Mouse (Mus musculus): ENCODE measurements around the gene Susd1. TPM values are rescaled to one million over a fixed set of nuclear protein-coding genes. Genes with fewer than 3 reads are reported as not detected.

Gene Susd1
- polyA plus RNA-seq, 2 experiments = 5.8 to 18.1 TPM

GRCm38 (mm10) chr4:59335616-59336438 is 102.6 kb downstream of the Susd1 start:
- TF ChIP-seq CTCF (IDR thresholded peaks at IDR 0.05; ENCODE audit: low read depth) (no peak), EP300 (IDR thresholded peaks at IDR 0.05; ENCODE audit: low read depth) (no peak)
- Histone ChIP-seq H3K9me3 (ENCODE audit: control insufficient read depth, low read length) (no peaks in the 10 kb centered on the region), H3K9ac (replicated peaks) (no peak overlapping the region), H3K4me3 (ENCODE audit: insufficient read depth in 1 of 2, low read depth in 2 of 2, low read length in 2 of 2) (no peak overlapping the region), H3K27ac (no peak overlapping the region), H3K36me3 (replicated peaks; ENCODE audit: control insufficient read depth, insufficient read depth, low read depth) (0 out of 2 replicates have a peak, but pooled peaks cover 4% of the 10 kb centered on the region), H3K4me2 (ENCODE audit: low read depth) (no peak overlapping the region), H3K27me3 (ENCODE audit: control insufficient read depth, insufficient read depth, low read length) (no peaks in the 10 kb centered on the region), H3K4me1 (replicated peaks; ENCODE audit: control insufficient read depth in 2 of 2, insufficient read depth in 2 of 2, low read length in 1 of 2) (peaks cover 2 to 19% of the 10 kb centered on the region in 2 experiments; a peak in 3 of 4 replicates)
- ATAC-seq (ENCODE audit: insufficient read depth) (no peak), DNase-seq (ENCODE audit: low read depth in 3 of 3, low spot score in 3 of 3) (no peak)
- 76% methylated on average over 9 of the region's 9 CpGs for WGBS (ENCODE audit: insufficient replicate concordance)

GRCm38 (mm10) chr4:59335101-59335500 is 103.3 kb downstream of the Susd1 start:
- H3K4me1 ChIP-seq (replicated peaks; ENCODE audit: control insufficient read depth in 2 of 2, insufficient read depth in 2 of 2, low read length in 1 of 2) = peaks cover 2 to 17% of the 10 kb centered on the region in 2 experiments; a peak in 3 of 4 replicates
- no peak for DNase-seq (ENCODE audit: low read depth in 3 of 3, low spot score in 3 of 3)
- no peak overlapping the region for H3K27ac ChIP-seq
- 79% methylated on average over 7 of the region's 7 CpGs for WGBS (ENCODE audit: insufficient replicate concordance)
- no peak for ATAC-seq (ENCODE audit: insufficient read depth)
- H3K9ac ChIP-seq (replicated peaks) = no peak overlapping the region
- TF ChIP-seq CTCF (IDR thresholded peaks at IDR 0.05; ENCODE audit: low read depth) (no peak), EP300 (IDR thresholded peaks at IDR 0.05; ENCODE audit: low read depth) (no peak)
- no peak overlapping the region for H3K4me2 ChIP-seq (ENCODE audit: low read depth)
- H3K9me3 ChIP-seq (ENCODE audit: control insufficient read depth, low read length) = no peaks in the 10 kb centered on the region
- H3K4me3 ChIP-seq (ENCODE audit: insufficient read depth in 1 of 2, low read depth in 2 of 2, low read length in 2 of 2) = no peak overlapping the region
- 0 out of 2 replicates have a peak, but pooled peaks cover 4% of the 10 kb centered on the region for H3K36me3 ChIP-seq (replicated peaks; ENCODE audit: control insufficient read depth, insufficient read depth, low read depth)
- no peaks in the 10 kb centered on the region for H3K27me3 ChIP-seq (ENCODE audit: control insufficient read depth, insufficient read depth, low read length)

DNA sequence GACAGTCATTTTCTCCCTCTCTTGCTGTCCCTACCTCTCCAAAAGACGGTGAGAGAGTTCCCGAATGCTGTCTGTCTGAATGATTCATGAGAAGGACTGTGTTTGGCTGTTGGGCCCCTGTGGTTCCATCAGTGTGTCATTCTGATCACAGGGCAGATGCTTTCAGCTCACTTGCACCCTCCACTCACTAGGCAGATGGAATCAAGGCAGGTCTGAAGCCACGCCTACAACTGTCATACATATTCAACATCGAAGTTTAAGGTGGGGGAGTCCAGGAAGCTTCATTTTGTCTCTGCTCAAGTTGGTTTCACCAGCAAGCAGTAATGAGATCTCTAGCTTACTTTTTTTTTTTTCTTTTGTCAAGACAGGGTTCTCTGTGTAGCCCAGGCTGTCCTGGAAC is 104.2 kb downstream of the Susd1 start:
- ATAC-seq (ENCODE audit: insufficient read depth) = no peak
- Histone ChIP-seq H3K9me3 (ENCODE audit: control insufficient read depth, low read length) (no peaks in the 10 kb centered on the region), H3K36me3 (replicated peaks; ENCODE audit: control insufficient read depth, insufficient read depth, low read depth) (peaks cover 4% of the 10 kb centered on the region; the same call in 1 of the 2 replicates), H3K4me1 (replicated peaks; ENCODE audit: control insufficient read depth in 2 of 2, insufficient read depth in 2 of 2, low read length in 1 of 2) (peaks cover 2 to 17% of the 10 kb centered on the region in 2 experiments; a peak in 3 of 4 replicates), H3K27ac (no peak overlapping the region), H3K9ac (replicated peaks) (no peak overlapping the region), H3K27me3 (ENCODE audit: control insufficient read depth, insufficient read depth, low read length) (no peaks in the 10 kb centered on the region), H3K4me3 (ENCODE audit: insufficient read depth in 1 of 2, low read depth in 2 of 2, low read length in 2 of 2) (no peak overlapping the region), H3K4me2 (ENCODE audit: low read depth) (no peak overlapping the region)
- TF ChIP-seq EP300 (IDR thresholded peaks at IDR 0.05; ENCODE audit: low read depth) (no peak), CTCF (IDR thresholded peaks at IDR 0.05; ENCODE audit: low read depth) (no peak)
- no peak for DNase-seq (ENCODE audit: low read depth in 3 of 3, low spot score in 3 of 3)
- 72% methylated on average over 4 of the region's 4 CpGs for WGBS (ENCODE audit: insufficient replicate concordance)

GRCm38 (mm10) chr4:59333424-59333895 is 105.0 kb downstream of the Susd1 start:
- no peak overlapping the region for H3K9ac ChIP-seq (replicated peaks)
- no peak for DNase-seq (ENCODE audit: low read depth in 3 of 3, low spot score in 3 of 3)
- H3K27ac ChIP-seq = no peak overlapping the region
- no peak for TF ChIP-seq CTCF (IDR thresholded peaks at IDR 0.05; ENCODE audit: low read depth)
- no peak for TF ChIP-seq EP300 (IDR thresholded peaks at IDR 0.05; ENCODE audit: low read depth)
- H3K4me3 ChIP-seq (ENCODE audit: insufficient read depth in 1 of 2, low read depth in 2 of 2, low read length in 2 of 2) = no peak overlapping the region
- no peaks in the 10 kb centered on the region for H3K27me3 ChIP-seq (ENCODE audit: control insufficient read depth, insufficient read depth, low read length)
- H3K9me3 ChIP-seq (ENCODE audit: control insufficient read depth, low read length) = no peaks in the 10 kb centered on the region
- 84% methylated on average over 14 of the region's 14 CpGs for WGBS (ENCODE audit: insufficient replicate concordance)
- no peak for ATAC-seq (ENCODE audit: insufficient read depth)
- peaks cover 2 to 17% of the 10 kb centered on the region in 2 experiments; a peak in 3 of 4 replicates for H3K4me1 ChIP-seq (replicated peaks; ENCODE audit: control insufficient read depth in 2 of 2, insufficient read depth in 2 of 2, low read length in 1 of 2)
- H3K36me3 ChIP-seq (replicated peaks; ENCODE audit: control insufficient read depth, insufficient read depth, low read depth) = peaks cover 4% of the 10 kb centered on the region; the same call in 1 of the 2 replicates
- H3K4me2 ChIP-seq (ENCODE audit: low read depth) = no peak overlapping the region

Data from liver, embryonic 14.5 days (tissue).